Mouse (Mus musculus) splenic B cell, adult 2 months (primary cell): ENCODE data around the gene Txndc11.

Experiments
- DNase-seq: peaks from one replicate; pipeline ENCODE4 v3.0.0-alpha.2; 2011; ENCODE audit warnings: low read depth, low spot score
- H3K27me3 ChIP-seq: 2 replicates; pipeline ENCODE4 v1.6.1; 2012; ENCODE audit warnings: mild to moderate bottlenecking, low read length, moderate library complexity, mixed read lengths; ENCODE audit not compliant: control insufficient read depth, poor library complexity, insufficient read depth, severe bottlenecking
- H3K36me3 ChIP-seq: 2 replicates; pipeline ENCODE4 v1.6.1; 2012; ENCODE audit warnings: mild to moderate bottlenecking, low read length, moderate library complexity, mixed read lengths; ENCODE audit not compliant: control insufficient read depth, poor library complexity, insufficient read depth, severe bottlenecking

The Txndc11 gene

GRCm38 (mm10) chr16:11034193-11034803, 100.2 kb downstream of the Txndc11 start:
- H3K36me3 ChIP-seq = no peaks in the 10 kb centered on the region

DNA sequence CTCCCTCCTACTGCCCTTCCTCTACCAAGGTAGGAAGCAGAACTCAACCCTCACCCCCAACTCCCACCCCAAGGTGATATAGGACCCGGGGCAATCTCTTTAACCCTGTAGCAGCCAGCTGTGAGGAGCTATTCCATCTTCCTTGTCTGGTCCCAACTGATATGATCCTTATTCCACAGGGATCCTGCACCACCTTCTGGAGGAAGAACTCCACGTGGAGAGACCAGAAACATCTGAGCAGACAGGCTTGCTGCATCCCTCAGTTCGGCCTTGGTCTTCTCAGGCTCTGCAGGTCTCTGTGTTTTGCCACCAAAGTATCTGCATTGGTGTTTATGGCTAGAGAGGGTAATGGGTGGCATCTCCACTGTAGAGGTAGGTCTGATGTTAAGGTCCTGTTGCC, 103.1 kb downstream of the Txndc11 start:
- DNase-seq = no peak
- Histone ChIP-seq H3K27me3 (no peaks in the 10 kb centered on the region), H3K36me3 (no peaks in the 10 kb centered on the region)

More at GRCm38 (mm10) chr16:11034193-11034803, 100.2 kb downstream of the Txndc11 start:
- no peaks in the 10 kb centered on the region for H3K27me3 ChIP-seq
- peak; percentile 91 for DNase-seq

- no peak for DNase-seq
- no peaks in the 10 kb centered on the region for H3K36me3 ChIP-seq
- H3K27me3 ChIP-seq = no peaks in the 10 kb centered on the region
Observed at GRCm38 (mm10) chr16:11030844-11031243, 103.6 kb downstream of the Txndc11 start.

DNA sequence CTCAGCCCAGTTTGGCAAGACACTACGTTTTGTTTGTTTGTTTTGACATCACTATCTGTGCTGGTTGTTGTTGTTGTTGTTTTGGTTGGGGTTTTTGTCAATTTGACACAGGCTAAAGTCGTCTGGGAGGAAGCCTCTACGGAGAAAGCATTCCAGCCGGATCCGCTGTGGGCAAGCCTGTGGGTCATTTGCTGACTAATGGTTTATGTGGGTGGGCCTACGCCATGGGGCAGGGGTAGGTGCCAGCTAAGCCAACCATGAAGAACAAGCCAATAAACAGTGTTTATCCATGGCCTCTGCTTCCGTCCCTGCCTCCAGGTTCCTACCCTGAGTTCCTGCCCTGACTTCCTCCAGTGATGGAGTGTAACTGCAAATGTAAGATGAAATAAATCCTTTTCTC, 106.2 kb downstream of the Txndc11 start:
- H3K36me3 ChIP-seq = no peaks in the 10 kb centered on the region
- no peaks in the 10 kb centered on the region for H3K27me3 ChIP-seq
- DNase-seq = no peak
